Mouse (Mus musculus) B cell, adult (primary cell): Measurements from ENCODE around the gene Myh11. TPM values are rescaled to one million over a fixed set of nuclear protein-coding genes. Genes with fewer than 3 reads are reported as not detected.

Experiments
- total RNA-seq: library from RNA; stranded (reverse); gene quantifications from 4 replicates; pipeline ENCODE4 v1.2.4, GENCODE M21; 2023; ENCODE audit not compliant: inconsistent age

Myh11 gene
- total RNA-seq, result 0.21 TPM in 1 of 4 replicates, not detected in the others

DNA sequence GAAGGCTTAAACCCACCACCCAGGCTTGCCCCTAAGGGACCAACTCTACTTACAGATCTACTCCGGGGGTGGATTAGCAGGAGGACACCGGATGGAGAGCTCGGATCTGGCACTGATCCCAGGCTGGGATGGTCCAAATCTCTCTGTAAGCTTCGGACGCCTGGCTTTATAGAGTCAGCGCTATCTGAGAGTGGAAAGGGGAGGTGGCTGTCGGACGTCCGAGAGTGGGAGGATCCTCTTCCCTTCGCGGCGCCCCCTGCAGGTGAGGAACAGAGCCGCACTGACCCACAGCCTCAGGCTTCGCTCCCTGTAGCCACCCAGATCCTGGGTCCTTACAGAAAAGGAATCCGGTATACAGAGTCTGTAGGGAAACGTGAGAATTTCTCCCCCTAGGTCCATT lies at the start of gene Myh11:
TSS of gene Myh11 (minus strand) at position 150 of the 400 bp plus-strand sequence.

GRCm38 (mm10) chr16:14316884-14317876 lies 26.0 kb upstream of the Myh11 start, which contains the start of gene Fopnl:
TSS of gene Fopnl (minus strand) at chr16:14317405.

GRCm38 (mm10) chr16:14162988-14163416 lies 128.2 kb downstream of the Myh11 start, which contains the start of the genes Nde1 and Marf1:
TSS of gene Nde1 (plus strand) at chr16:14163275.
TSS of gene Marf1 (minus strand) at chr16:14163351.

Other genes starting within 250 kb of the Myh11 start
- gene Nde1, start 128.1 kb downstream of the Myh11 start, total RNA-seq, result 37.0 to 49.3 TPM (median 43.7 TPM) in 4 replicates
- 66.2 to 71.7 TPM (median 69.6 TPM) in 4 replicates for gene Marf1, start 128.0 kb downstream of the Myh11 start, total RNA-seq
- gene Fopnl, start 26.0 kb upstream of the Myh11 start, total RNA-seq, result 32.9 to 38.6 TPM (median 34.7 TPM) in 4 replicates
- gene Abcc1, start 70.2 kb upstream of the Myh11 start, total RNA-seq, result 38.6 to 56.3 TPM (median 48.4 TPM) in 4 replicates